Mouse (Mus musculus): Measurements from ENCODE around the gene Mtmr2.

DNA sequence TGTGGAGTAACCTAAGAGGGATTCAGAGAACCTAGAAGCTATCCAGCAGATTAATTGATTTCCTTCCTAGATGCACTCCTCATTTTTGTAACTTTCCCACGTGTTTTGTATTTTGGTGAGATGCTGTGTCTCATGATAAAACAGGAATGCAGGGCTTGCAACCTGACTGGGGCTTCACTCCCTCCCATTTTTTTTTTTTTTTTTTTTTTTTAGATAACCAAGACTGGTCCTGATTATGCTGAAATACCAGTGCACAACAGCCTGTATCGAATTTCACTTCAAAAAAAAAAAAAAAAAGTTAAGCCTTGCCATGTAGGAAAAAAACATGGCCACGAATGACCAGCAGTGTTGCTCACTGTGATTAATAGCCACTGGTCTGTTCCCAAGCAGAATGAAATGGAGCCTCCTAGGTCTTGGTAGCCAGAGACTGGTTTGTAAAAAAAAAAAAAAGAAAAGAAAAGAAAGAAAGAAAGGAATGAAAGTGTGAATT lies 41.1 kb upstream of the Mtmr2 start:
- TF ChIP-seq EP300 (IDR thresholded peaks at IDR 0.05; ENCODE audit: low read depth) (no peak), CTCF (IDR thresholded peaks at IDR 0.05; ENCODE audit: low read depth) (no peak)

Data from heart, postnatal 0 days (tissue).